Mouse (Mus musculus) intestine, embryonic 16.5 days (tissue): ENCODE data around the gene Arhgap22. TPM values are rescaled to one million over a fixed set of nuclear protein-coding genes. Genes with fewer than 3 reads are reported as not detected.

Experiments
- ATAC-seq: fragments of 200-750 bp; cut with Nextera tagmentation; 2 replicates; pipeline ENCODE4 v1.8.0; 2017; ENCODE audit warnings: moderate TSS enrichment, moderate library complexity
- H3K27ac ChIP-seq: fragments of 300-500 bp; sonication (generic); 2 replicates; pipeline ENCODE4 v1.5.1; 2014; ENCODE audit warnings: mild to moderate bottlenecking, low read length
- H3K27me3 ChIP-seq: fragments of 300-500 bp; sonication (generic); replicated peaks from 2 replicates; pipeline ENCODE4 v1.6.1; 2014; ENCODE audit warnings: low read length, control low read depth, mixed read lengths; ENCODE audit not compliant: control insufficient read depth, insufficient read depth
- H3K36me3 ChIP-seq: fragments of 300-500 bp; sonication (generic); 2 replicates; pipeline ENCODE4 v1.6.1; 2014; ENCODE audit warnings: low read length, control low read depth; ENCODE audit not compliant: control insufficient read depth, insufficient read depth
- H3K4me1 ChIP-seq: fragments of 300-500 bp; sonication (generic); 2 replicates; pipeline ENCODE4 v1.6.1; 2014; ENCODE audit warnings: low read length, control low read depth, mixed read lengths; ENCODE audit not compliant: control insufficient read depth, insufficient read depth
- H3K4me2 ChIP-seq: fragments of 300-500 bp; sonication (generic); 2 replicates; pipeline ENCODE4 v1.6.1; 2014; ENCODE audit warnings: low read depth, low read length, control low read depth
- H3K4me3 ChIP-seq: fragments of 300-500 bp; sonication (generic); 2 replicates; pipeline ENCODE4 v1.5.1; 2014; ENCODE audit warnings: mild to moderate bottlenecking, low read length
- H3K9ac ChIP-seq: fragments of 300-500 bp; sonication (generic); 2 replicates; pipeline ENCODE4 v1.6.1; 2014; ENCODE audit warnings: low read depth, low read length
- H3K9me3 ChIP-seq: fragments of 300-500 bp; sonication (generic); 2 replicates; pipeline ENCODE4 v1.6.1; 2016; ENCODE audit warnings: low read length, control low read depth; ENCODE audit not compliant: control insufficient read depth
- WGBS: fragments of 180-500 bp; shearing (Covaris S2); extraction: QIAGEN DNeasy Blood & Tissue Kit; methylation state at CpG from one replicate; pipeline ENCODE4 v1.1.7; 2014; 5-methylcytosine and 5-hydroxymethylcytosine counted together
- polyA plus RNA-seq: library from polyadenylated mRNA; unstranded; fragments of >200 nt; fragmentation: Nextera tagmentation; extraction: Ambion mirVana; gene quantifications from 2 replicates; pipeline ENCODE4 v1.2.1, GENCODE M21; 2015

Arhgap22 gene
- polyA plus RNA-seq, 1 experiment from 2014 or later = 3.6 TPM

GRCm38 (mm10) chr14:33287920-33288319 is 74.1 kb downstream of the Arhgap22 start:
- no peaks in the 10 kb centered on the region for H3K36me3 ChIP-seq
- no peak overlapping the region for H3K27ac ChIP-seq
- H3K9me3 ChIP-seq = no peaks in the 10 kb centered on the region
- no peak overlapping the region for H3K9ac ChIP-seq
- H3K27me3 ChIP-seq = no peaks in the 10 kb centered on the region
- no peak overlapping the region for H3K4me2 ChIP-seq
- ATAC-seq = no peak
- no peak overlapping the region for H3K4me3 ChIP-seq
- H3K4me1 ChIP-seq = no peaks in the 10 kb centered on the region
- WGBS = 84% methylated on average over 4 of the region's 4 CpGs

GRCm38 (mm10) chr14:33290038-33290437 is 76.2 kb downstream of the Arhgap22 start:
- no peak overlapping the region for H3K27ac ChIP-seq
- no peaks in the 10 kb centered on the region for H3K4me1 ChIP-seq
- no peaks in the 10 kb centered on the region for H3K9me3 ChIP-seq
- no peaks in the 10 kb centered on the region for H3K27me3 ChIP-seq
- H3K4me3 ChIP-seq = no peak overlapping the region
- no peak for ATAC-seq
- WGBS = 34% methylated on average over 9 of the region's 9 CpGs
- no peak overlapping the region for H3K4me2 ChIP-seq
- H3K9ac ChIP-seq = no peak overlapping the region
- no peaks in the 10 kb centered on the region for H3K36me3 ChIP-seq

GRCm38 (mm10) chr14:33294488-33294887 is 80.7 kb downstream of the Arhgap22 start:
- no peak for ATAC-seq
- Histone ChIP-seq H3K27me3 (no peaks in the 10 kb centered on the region), H3K9ac (no peak overlapping the region), H3K4me3 (no peak overlapping the region), H3K4me1 (no peaks in the 10 kb centered on the region), H3K9me3 (no peaks in the 10 kb centered on the region), H3K27ac (no peak overlapping the region), H3K36me3 (no peaks in the 10 kb centered on the region), H3K4me2 (no peak overlapping the region)
- WGBS = 52% methylated on average over 1 of the region's 1 CpGs

- Histone ChIP-seq H3K36me3 (no peaks in the 10 kb centered on the region), H3K9me3 (no peaks in the 10 kb centered on the region), H3K9ac (no peak overlapping the region), H3K27ac (no peak overlapping the region), H3K4me3 (no peak overlapping the region), H3K4me2 (no peak overlapping the region), H3K27me3 (no peaks in the 10 kb centered on the region), H3K4me1 (no peaks in the 10 kb centered on the region)
- 84% methylated on average over 16 of the region's 16 CpGs for WGBS
- no peak for ATAC-seq
Observed at GRCm38 (mm10) chr14:33296698-33297341, 83.0 kb downstream of the Arhgap22 start.

GRCm38 (mm10) chr14:33300591-33300990 is 86.8 kb downstream of the Arhgap22 start:
- Histone ChIP-seq H3K9ac (no peak overlapping the region), H3K27ac (no peak overlapping the region), H3K27me3 (no peaks in the 10 kb centered on the region), H3K4me2 (no peak overlapping the region), H3K36me3 (no peaks in the 10 kb centered on the region), H3K9me3 (no peaks in the 10 kb centered on the region), H3K4me3 (no peak overlapping the region), H3K4me1 (no peaks in the 10 kb centered on the region)
- no peak for ATAC-seq
- 73% methylated on average over 2 of the region's 2 CpGs for WGBS

- 24% methylated on average over 9 of the region's 9 CpGs for WGBS
- Histone ChIP-seq H3K4me3 (no peak overlapping the region), H3K9me3 (no peaks in the 10 kb centered on the region), H3K27me3 (no peaks in the 10 kb centered on the region), H3K4me2 (no peak overlapping the region), H3K4me1 (no peaks in the 10 kb centered on the region), H3K9ac (no peak overlapping the region), H3K27ac (no peak overlapping the region), H3K36me3 (no peaks in the 10 kb centered on the region)
- peak; percentile 60; the same call in 1 of the 2 replicates for ATAC-seq
Observed at GRCm38 (mm10) chr14:33303348-33303819, 89.6 kb downstream of the Arhgap22 start.

- Histone ChIP-seq H3K9me3 (no peaks in the 10 kb centered on the region), H3K27ac (no peak overlapping the region), H3K4me3 (no peak overlapping the region), H3K9ac (no peak overlapping the region), H3K27me3 (no peaks in the 10 kb centered on the region), H3K36me3 (no peaks in the 10 kb centered on the region), H3K4me2 (no peak overlapping the region), H3K4me1 (no peaks in the 10 kb centered on the region)
- WGBS = 58% methylated on average over 12 of the region's 12 CpGs
- ATAC-seq = peak; percentile 44; the same call in 1 of the 2 replicates
Observed at GRCm38 (mm10) chr14:33305645-33306281, 91.9 kb downstream of the Arhgap22 start.

GRCm38 (mm10) chr14:33310719-33311118 is 96.9 kb downstream of the Arhgap22 start:
- Histone ChIP-seq H3K27ac (no peak overlapping the region), H3K4me1 (no peaks in the 10 kb centered on the region), H3K9me3 (no peaks in the 10 kb centered on the region), H3K27me3 (no peaks in the 10 kb centered on the region), H3K4me3 (no peak overlapping the region), H3K36me3 (no peaks in the 10 kb centered on the region), H3K4me2 (no peak overlapping the region), H3K9ac (no peak overlapping the region)
- no peak for ATAC-seq
- 30% methylated on average over 4 of the region's 4 CpGs for WGBS

GRCm38 (mm10) chr14:33312309-33312708 is 98.5 kb downstream of the Arhgap22 start:
- Histone ChIP-seq H3K4me2 (no peak overlapping the region), H3K4me3 (no peak overlapping the region), H3K9me3 (no peaks in the 10 kb centered on the region), H3K27ac (no peak overlapping the region), H3K27me3 (no peaks in the 10 kb centered on the region), H3K36me3 (no peaks in the 10 kb centered on the region), H3K9ac (no peak overlapping the region), H3K4me1 (no peaks in the 10 kb centered on the region)
- WGBS = 55% methylated on average over 4 of the region's 4 CpGs
- ATAC-seq = no peak
